Mouse (Mus musculus): Measurements from ENCODE around the gene Zfyve28. TPM values are rescaled to one million over a fixed set of nuclear protein-coding genes. Genes with fewer than 3 reads are reported as not detected.
A peak's percentile ranks its signal among the peaks of the same experiment; 100 is the strongest.

Gene Zfyve28
- polyA plus RNA-seq, 1 experiment from 2014 or later: 0.21 TPM

GRCm38 (mm10) chr5:34196423-34196822, 91.8 kb downstream of the Zfyve28 start:
- no peak for DNase-seq
- Histone ChIP-seq H3K27me3 (ENCODE audit: insufficient read depth, low read length) (no peaks in the 10 kb centered on the region), H3K9me3 (ENCODE audit: low read depth, low read length) (no peaks in the 10 kb centered on the region), H3K36me3 (ENCODE audit: insufficient read depth) (no peaks in the 10 kb centered on the region), H3K4me1 (ENCODE audit: insufficient read depth) (0 out of 2 replicates have a peak, but pooled peaks cover 3% of the 10 kb centered on the region), H3K4me3 (ENCODE audit: low read depth, low read length) (no peak overlapping the region), H3K27ac (ENCODE audit: low read depth) (no peak overlapping the region), H3K9ac (no peak overlapping the region), H3K4me2 (no peak overlapping the region)
- 72% methylated on average over 7 of the region's 7 CpGs for WGBS
- ATAC-seq (ENCODE audit: insufficient read depth): no peak
- TF ChIP-seq CTCF (IDR thresholded peaks at IDR 0.05; ENCODE audit: low read depth): no peak

- H3K4me3 ChIP-seq (ENCODE audit: low read depth, low read length): no peak overlapping the region
- no peak overlapping the region for H3K9ac ChIP-seq
- no peak overlapping the region for H3K27ac ChIP-seq (ENCODE audit: low read depth)
- no peak overlapping the region for H3K4me2 ChIP-seq
- WGBS: 83% methylated on average over 12 of the region's 12 CpGs
- H3K9me3 ChIP-seq (ENCODE audit: low read depth, low read length): no peaks in the 10 kb centered on the region
- H3K27me3 ChIP-seq (ENCODE audit: insufficient read depth, low read length): no peaks in the 10 kb centered on the region
- no peaks in the 10 kb centered on the region for H3K4me1 ChIP-seq (ENCODE audit: insufficient read depth)
- H3K36me3 ChIP-seq (ENCODE audit: insufficient read depth): no peaks in the 10 kb centered on the region
- DNase-seq: no peak
- TF ChIP-seq CTCF (IDR thresholded peaks at IDR 0.05; ENCODE audit: low read depth): no peak
- no peak for ATAC-seq (ENCODE audit: insufficient read depth)
Measured at GRCm38 (mm10) chr5:34195786-34196185, 92.5 kb downstream of the Zfyve28 start.

GRCm38 (mm10) chr5:34194975-34195662, 93.1 kb downstream of the Zfyve28 start:
- Histone ChIP-seq H3K4me3 (ENCODE audit: low read depth, low read length) (no peak overlapping the region), H3K27me3 (ENCODE audit: insufficient read depth, low read length) (no peaks in the 10 kb centered on the region), H3K27ac (ENCODE audit: low read depth) (no peak overlapping the region), H3K4me1 (ENCODE audit: insufficient read depth) (no peaks in the 10 kb centered on the region), H3K4me2 (no peak overlapping the region), H3K9me3 (ENCODE audit: low read depth, low read length) (no peaks in the 10 kb centered on the region), H3K36me3 (ENCODE audit: insufficient read depth) (no peaks in the 10 kb centered on the region), H3K9ac (no peak overlapping the region)
- no peak for TF ChIP-seq CTCF (IDR thresholded peaks at IDR 0.05; ENCODE audit: low read depth)
- DNase-seq (no peak), ATAC-seq (ENCODE audit: insufficient read depth) (no peak)
- 73% methylated on average over 6 of the region's 6 CpGs for WGBS

- Histone ChIP-seq H3K9me3 (ENCODE audit: low read depth, low read length) (no peaks in the 10 kb centered on the region), H3K27ac (ENCODE audit: low read depth) (no peak overlapping the region), H3K9ac (no peak overlapping the region), H3K27me3 (ENCODE audit: insufficient read depth, low read length) (no peaks in the 10 kb centered on the region), H3K4me1 (ENCODE audit: insufficient read depth) (no peaks in the 10 kb centered on the region), H3K36me3 (ENCODE audit: insufficient read depth) (no peaks in the 10 kb centered on the region), H3K4me3 (ENCODE audit: low read depth, low read length) (no peak overlapping the region), H3K4me2 (no peak overlapping the region)
- ATAC-seq (ENCODE audit: insufficient read depth) (no peak), DNase-seq (no peak)
- WGBS: 35% methylated on average over 1 of the region's 1 CpGs
- no peak for TF ChIP-seq CTCF (IDR thresholded peaks at IDR 0.05; ENCODE audit: low read depth)
Measured at GRCm38 (mm10) chr5:34194426-34194825, 93.8 kb downstream of the Zfyve28 start.

- no peaks in the 10 kb centered on the region for H3K27me3 ChIP-seq (ENCODE audit: insufficient read depth, low read length)
- H3K4me2 ChIP-seq: no peak overlapping the region
- no peaks in the 10 kb centered on the region for H3K9me3 ChIP-seq (ENCODE audit: low read depth, low read length)
- WGBS: 77% methylated on average over 4 of the region's 4 CpGs
- DNase-seq: no peak
- no peak overlapping the region for H3K4me3 ChIP-seq (ENCODE audit: low read depth, low read length)
- no peak overlapping the region for H3K9ac ChIP-seq
- 0 out of 2 replicates have a peak, but pooled peaks cover 6% of the 10 kb centered on the region for H3K4me1 ChIP-seq (ENCODE audit: insufficient read depth)
- ATAC-seq (ENCODE audit: insufficient read depth): no peak
- H3K36me3 ChIP-seq (ENCODE audit: insufficient read depth): no peaks in the 10 kb centered on the region
- peak; percentile 59 for TF ChIP-seq CTCF (IDR thresholded peaks at IDR 0.05; ENCODE audit: low read depth)
- no peak overlapping the region for H3K27ac ChIP-seq (ENCODE audit: low read depth)
Measured at GRCm38 (mm10) chr5:34191843-34192242, 96.4 kb downstream of the Zfyve28 start.

GRCm38 (mm10) chr5:34191021-34191420, 97.2 kb downstream of the Zfyve28 start:
- Histone ChIP-seq H3K4me2 (no peak overlapping the region), H3K4me1 (ENCODE audit: insufficient read depth) (0 out of 2 replicates have a peak, but pooled peaks cover 8% of the 10 kb centered on the region), H3K9ac (no peak overlapping the region), H3K36me3 (ENCODE audit: insufficient read depth) (no peaks in the 10 kb centered on the region), H3K27me3 (ENCODE audit: insufficient read depth, low read length) (no peaks in the 10 kb centered on the region), H3K9me3 (ENCODE audit: low read depth, low read length) (no peaks in the 10 kb centered on the region), H3K27ac (ENCODE audit: low read depth) (no peak overlapping the region), H3K4me3 (ENCODE audit: low read depth, low read length) (no peak overlapping the region)
- WGBS: 46% methylated on average over 4 of the region's 4 CpGs
- no peak for TF ChIP-seq CTCF (IDR thresholded peaks at IDR 0.05; ENCODE audit: low read depth)
- DNase-seq: peak; percentile 78
- ATAC-seq (ENCODE audit: insufficient read depth): no peak

- no peak overlapping the region for H3K9ac ChIP-seq
- 0 out of 2 replicates have a peak, but pooled peaks cover 5% of the 10 kb centered on the region for H3K36me3 ChIP-seq (ENCODE audit: insufficient read depth)
- no peaks in the 10 kb centered on the region for H3K9me3 ChIP-seq (ENCODE audit: low read depth, low read length)
- H3K27ac ChIP-seq (ENCODE audit: low read depth): no peak overlapping the region
- H3K4me2 ChIP-seq: no peak overlapping the region
- ATAC-seq (ENCODE audit: insufficient read depth): no peak
- peaks cover 12% of the 10 kb centered on the region; the same call in 1 of the 2 replicates for H3K4me1 ChIP-seq (ENCODE audit: insufficient read depth)
- H3K27me3 ChIP-seq (ENCODE audit: insufficient read depth, low read length): no peaks in the 10 kb centered on the region
- TF ChIP-seq CTCF (IDR thresholded peaks at IDR 0.05; ENCODE audit: low read depth): no peak
- WGBS: 50% methylated on average over 1 of the region's 1 CpGs
- DNase-seq: no peak
- no peak overlapping the region for H3K4me3 ChIP-seq (ENCODE audit: low read depth, low read length)
Measured at GRCm38 (mm10) chr5:34189521-34189920, 98.7 kb downstream of the Zfyve28 start.
